Mouse (Mus musculus) lung, adult 2 months (tissue): ENCODE results near the gene Muc20.

Experiments
- CTCF ChIP-seq: fragments of 200-500 bp; IDR thresholded peaks from 2 replicates; pipeline ENCODE4 v1.5.1; 2011; ENCODE audit warnings: mild to moderate bottlenecking, low read length, control low read depth; ENCODE audit not compliant: insufficient read depth
- POLR2A ChIP-seq: fragments of 200-500 bp; IDR thresholded peaks from 2 replicates; pipeline ENCODE4 v1.6.1; 2011; ENCODE audit warnings: low read depth, mild to moderate bottlenecking, control low read depth, low read length, borderline replicate concordance; ENCODE audit errors: extremely low read depth

GRCm38 (mm10) chr16:32783324-32784062 is 13.7 kb downstream of the Muc20 start:
- TF ChIP-seq CTCF (no peak), POLR2A (no peak)
